Mouse (Mus musculus) G1E (cell line): ENCODE results near the gene Gm49405. TPM values are rescaled to one million over a fixed set of nuclear protein-coding genes. Genes with fewer than 3 reads are reported as not detected.

Source experiments
- ATAC-seq: 2 replicates; pipeline ENCODE4 v1.8.0; 2016; ENCODE audit warnings: mild to moderate bottlenecking; ENCODE audit not compliant: insufficient number of reproducible peaks, poor library complexity, low FRiP score, severe bottlenecking; ENCODE audit errors: extremely low read depth
- DNase-seq: peaks from one replicate; pipeline ENCODE4 v3.0.0; 2012; ENCODE audit warnings: low spot score
- H3K27me3 ChIP-seq: 2 replicates; pipeline ENCODE4 v1.6.1; 2012; ENCODE audit warnings: mild to moderate bottlenecking, low read length, inconsistent platforms; ENCODE audit not compliant: insufficient read depth
- H3K36me3 ChIP-seq: replicated peaks from 2 replicates; pipeline ENCODE3; 2012; ENCODE audit warnings: mild to moderate bottlenecking, inconsistent platforms
- H3K4me1 ChIP-seq: 2 replicates; pipeline ENCODE4 v1.6.1; 2012; ENCODE audit warnings: low read depth, low read length, inconsistent platforms, mixed read lengths; ENCODE audit not compliant: insufficient read depth
- H3K4me3 ChIP-seq: 2 replicates; pipeline ENCODE4 v1.5.1; 2012; ENCODE audit warnings: low read depth, mild to moderate bottlenecking, inconsistent platforms, low read length, moderate library complexity, mixed read lengths
- H3K9me3 ChIP-seq: replicated peaks from 2 replicates; pipeline ENCODE4 v1.6.1; 2012; ENCODE audit warnings: inconsistent platforms
- CTCF ChIP-seq: IDR thresholded peaks from 2 replicates; pipeline ENCODE4 v1.5.1; 2012; ENCODE audit warnings: low read depth, low read length, inconsistent platforms, mixed read lengths
- GATA1 ChIP-seq: IDR thresholded peaks from 2 replicates; pipeline ENCODE4 v1.6.1; 2012; ENCODE audit warnings: borderline replicate concordance, low read length, inconsistent platforms, mixed read lengths
- GATA2 ChIP-seq: IDR thresholded peaks from 2 replicates; pipeline ENCODE4 v1.6.1; 2012; ENCODE audit warnings: low read depth, low read length, inconsistent platforms, borderline replicate concordance
- POLR2AphosphoS5 ChIP-seq: IDR thresholded peaks from 2 replicates; pipeline ENCODE4 v1.6.1; 2012; ENCODE audit warnings: low read depth, low read length, inconsistent platforms; ENCODE audit not compliant: insufficient replicate concordance
- TAL1 ChIP-seq: conservative IDR thresholded peaks from 2 replicates; pipeline ENCODE4 v1.6.1; 2012; ENCODE audit warnings: low read depth, low read length, inconsistent platforms, mixed read lengths
- polyA plus RNA-seq: library from polyadenylated mRNA; stranded (reverse); fragments of >175 nt; gene quantifications from 2 replicates; pipeline ENCODE4 v1.2.3, GENCODE M21; 2012
- total RNA-seq, 2 experiments: library from RNA; stranded (forward) in 1 of 2; stranded (reverse) in 1 of 2; fragments of 200-1000 nt in 1 of 2; fragments of >200 nt in 1 of 2; fragmentation: Nextera tagmentation in 1 of 2; gene quantifications; 2 replicates each; pipeline ENCODE4 v1.2.3; 2014 to 2017

Gm49405 gene
- total and polyA plus RNA-seq, 3 experiments, result 1.7 to 4.7 (median 3.2) TPM

- H3K36me3 ChIP-seq, result no peaks in the 10 kb centered on the region
- TF ChIP-seq GATA1 (no peak), GATA2 (no peak)
- H3K4me3 ChIP-seq, result no peak overlapping the region
- peaks cover 40% of the 10 kb centered on the region for H3K27me3 ChIP-seq
- ATAC-seq (no peak), DNase-seq (no peak)
- peaks cover 15% of the 10 kb centered on the region for H3K4me1 ChIP-seq
- no peaks in the 10 kb centered on the region for H3K9me3 ChIP-seq
Observed at GRCm38 (mm10) chr19:3983527-3984200, 16.8 kb upstream of the Gm49405 start.

GRCm38 (mm10) chr19:3985261-3985681, 15.2 kb upstream of the Gm49405 start:
- no peak for TF ChIP-seq POLR2AphosphoS5
- no peak for TF ChIP-seq GATA2
- no peak for TF ChIP-seq CTCF
- Histone ChIP-seq H3K27me3 (peaks cover 33% of the 10 kb centered on the region), H3K4me1 (peaks cover 10% of the 10 kb centered on the region), H3K9me3 (no peaks in the 10 kb centered on the region), H3K36me3 (no peaks in the 10 kb centered on the region), H3K4me3 (no peak overlapping the region)
- DNase-seq (no peak), ATAC-seq (no peak)

GRCm38 (mm10) chr19:3986334-3986733, 14.1 kb upstream of the Gm49405 start, which contains the start of gene Acy3:
TSS of gene Acy3 (plus strand) at chr19:3986570.
- H3K4me1 ChIP-seq, result peaks cover 10% of the 10 kb centered on the region
- H3K36me3 ChIP-seq, result no peaks in the 10 kb centered on the region
- peaks cover 35% of the 10 kb centered on the region for H3K27me3 ChIP-seq
- no peaks in the 10 kb centered on the region for H3K9me3 ChIP-seq
- TF ChIP-seq GATA1, result no peak
- TF ChIP-seq POLR2AphosphoS5, result no peak
- no peak for TF ChIP-seq CTCF
- no peak for TF ChIP-seq TAL1
- no peak for TF ChIP-seq GATA2
- DNase-seq, result peak; percentile 68
- 0 out of 2 replicates have a peak, but pooled peaks have one; percentile 8 for ATAC-seq
- no peak within 1 kb of the TSS for H3K4me3 ChIP-seq

GRCm38 (mm10) chr19:3988066-3988465, 12.4 kb upstream of the Gm49405 start:
- Histone ChIP-seq H3K9me3 (no peaks in the 10 kb centered on the region), H3K4me1 (peaks cover 10% of the 10 kb centered on the region), H3K27me3 (peaks cover 42% of the 10 kb centered on the region), H3K4me3 (no peak overlapping the region), H3K36me3 (no peaks in the 10 kb centered on the region)
- TF ChIP-seq GATA1 (no peak), GATA2 (no peak), CTCF (no peak), POLR2AphosphoS5 (no peak), TAL1 (no peak)
- DNase-seq (no peak), ATAC-seq (no peak)

- no peak for DNase-seq
- no peak overlapping the region for H3K4me3 ChIP-seq
- H3K9me3 ChIP-seq, result no peaks in the 10 kb centered on the region
- TF ChIP-seq GATA1, result no peak
- TF ChIP-seq GATA2, result no peak
- ATAC-seq, result no peak
- H3K4me1 ChIP-seq, result peaks cover 10% of the 10 kb centered on the region
- H3K36me3 ChIP-seq, result no peaks in the 10 kb centered on the region
- peaks cover 40% of the 10 kb centered on the region for H3K27me3 ChIP-seq
Observed at GRCm38 (mm10) chr19:3988750-3989149, 11.7 kb upstream of the Gm49405 start.

- ATAC-seq (no peak), DNase-seq (no peak)
- H3K27me3 ChIP-seq, result peaks cover 43% of the 10 kb centered on the region
- no peaks in the 10 kb centered on the region for H3K36me3 ChIP-seq
- TF ChIP-seq GATA1 (no peak), GATA2 (no peak), TAL1 (no peak), CTCF (no peak), POLR2AphosphoS5 (no peak)
- no peaks in the 10 kb centered on the region for H3K9me3 ChIP-seq
- peaks cover 10% of the 10 kb centered on the region for H3K4me1 ChIP-seq
- no peak overlapping the region for H3K4me3 ChIP-seq
Observed at GRCm38 (mm10) chr19:3990804-3991203, 9.6 kb upstream of the Gm49405 start.

GRCm38 (mm10) chr19:3991562-3991961, 8.9 kb upstream of the Gm49405 start:
- Histone ChIP-seq H3K9me3 (no peaks in the 10 kb centered on the region), H3K36me3 (no peaks in the 10 kb centered on the region), H3K27me3 (peaks cover 51% of the 10 kb centered on the region), H3K4me1 (peaks cover 7% of the 10 kb centered on the region), H3K4me3 (no peak overlapping the region)
- DNase-seq (no peak), ATAC-seq (no peak)
- no peak for TF ChIP-seq TAL1
- TF ChIP-seq GATA1, result no peak
- no peak for TF ChIP-seq CTCF
- no peak for TF ChIP-seq GATA2
- no peak for TF ChIP-seq POLR2AphosphoS5
